Mouse (Mus musculus) embryonic facial prominence, embryonic 15.5 days (tissue): ENCODE measurements at regions not wholly inside any gene's neighbourhood (a gene's known extent, or its start where the extent isn't known, plus 50 kb on each side); places are given as distances from the start of the nearest gene placed in this dataset.

Source experiments
- ATAC-seq: fragments of 200-750 bp; cut with Nextera tagmentation; 2 replicates; pipeline ENCODE4 v1.8.0; 2017; ENCODE audit warnings: low read depth, moderate TSS enrichment; ENCODE audit not compliant: insufficient number of reproducible peaks, low FRiP score, low TSS enrichment
- H3K27ac ChIP-seq: fragments of 300-500 bp; sonication (generic); replicated peaks from 2 replicates; pipeline ENCODE4 v1.5.1; 2015; ENCODE audit warnings: mild to moderate bottlenecking, inconsistent platforms
- H3K27me3 ChIP-seq: fragments of 300-500 bp; sonication (generic); 2 replicates; pipeline ENCODE4 v1.6.1; 2015; ENCODE audit warnings: inconsistent platforms
- H3K36me3 ChIP-seq: fragments of 300-500 bp; sonication (generic); 2 replicates; pipeline ENCODE4 v1.6.1; 2015; ENCODE audit warnings: mild to moderate bottlenecking, inconsistent platforms
- H3K4me1 ChIP-seq: fragments of 300-500 bp; sonication (generic); 2 replicates; pipeline ENCODE4 v1.6.1; 2015; ENCODE audit warnings: inconsistent platforms
- H3K4me2 ChIP-seq: fragments of 300-500 bp; sonication (generic); replicated peaks from 2 replicates; pipeline ENCODE4 v1.6.1; 2015; ENCODE audit warnings: mild to moderate bottlenecking, inconsistent platforms
- H3K4me3 ChIP-seq: fragments of 300-500 bp; sonication (generic); replicated peaks from 2 replicates; pipeline ENCODE4 v1.5.1; 2015; ENCODE audit warnings: mild to moderate bottlenecking, inconsistent platforms
- H3K9ac ChIP-seq: fragments of 300-500 bp; sonication (generic); 2 replicates; pipeline ENCODE4 v1.6.1; 2015; ENCODE audit warnings: inconsistent platforms
- H3K9me3 ChIP-seq: fragments of 300-500 bp; sonication (generic); replicated peaks from 2 replicates; pipeline ENCODE4 v1.6.1; 2016; ENCODE audit warnings: inconsistent platforms
- WGBS: fragments of 180-500 bp; shearing (Covaris S2); methylation state at CpG from one replicate; pipeline ENCODE4 v1.1.7; 2015; 5-methylcytosine and 5-hydroxymethylcytosine counted together

DNA sequence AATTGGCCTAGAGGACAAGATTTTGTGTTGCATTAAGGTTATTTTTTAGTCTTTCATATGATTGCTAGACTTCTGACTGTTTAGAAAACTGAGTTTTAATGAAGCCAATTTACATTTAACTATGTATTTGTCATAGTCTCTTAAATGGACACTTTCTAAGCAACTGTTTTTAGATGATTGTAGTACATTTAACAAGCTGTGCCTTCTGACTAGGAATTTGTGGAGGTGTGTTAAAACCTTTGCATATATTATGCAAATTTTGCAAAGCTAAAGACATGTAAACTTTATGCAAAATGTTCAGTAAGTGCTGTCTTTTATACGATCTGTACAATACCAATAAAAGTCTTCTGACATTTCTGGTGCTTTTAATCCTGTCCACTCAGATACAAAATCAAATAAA is 171.9 kb downstream of the 4930544G11Rik start:
- WGBS, result 67% methylated on average over 1 of the region's 1 CpGs
- no peaks in the 10 kb centered on the region for H3K36me3 ChIP-seq
- H3K4me1 ChIP-seq, result no peaks in the 10 kb centered on the region
- H3K4me3 ChIP-seq, result no peak overlapping the region
- no peak overlapping the region for H3K4me2 ChIP-seq
- H3K9ac ChIP-seq, result no peak overlapping the region
- no peaks in the 10 kb centered on the region for H3K9me3 ChIP-seq
- ATAC-seq, result no peak
- no peaks in the 10 kb centered on the region for H3K27me3 ChIP-seq
- no peak overlapping the region for H3K27ac ChIP-seq

DNA sequence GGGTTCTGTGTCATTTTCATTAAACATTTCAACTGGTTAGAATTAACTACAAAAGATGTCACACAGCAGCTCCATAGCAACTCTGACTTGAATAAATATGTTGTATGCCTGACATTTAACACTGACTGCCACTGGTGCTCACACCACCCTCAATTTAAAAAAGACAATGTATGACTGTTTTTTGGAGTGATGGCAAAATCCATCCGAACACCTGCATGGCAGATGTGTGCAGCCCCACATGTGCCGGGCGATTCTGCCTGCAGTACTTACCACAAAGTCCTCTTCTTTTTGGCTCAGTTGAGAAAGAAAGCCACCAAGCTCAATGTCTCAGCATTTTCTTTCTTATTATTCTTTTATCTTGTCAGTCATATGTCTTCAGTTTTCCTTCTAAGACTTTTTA is 199.4 kb downstream of the 4930544G11Rik start:
- WGBS, result 44% methylated on average over 3 of the region's 3 CpGs
- Histone ChIP-seq H3K4me1 (no peaks in the 10 kb centered on the region), H3K27ac (no peak overlapping the region), H3K36me3 (no peaks in the 10 kb centered on the region), H3K4me2 (no peak overlapping the region), H3K9me3 (no peaks in the 10 kb centered on the region), H3K4me3 (no peak overlapping the region), H3K27me3 (no peaks in the 10 kb centered on the region), H3K9ac (no peak overlapping the region)
- ATAC-seq, result no peak

DNA sequence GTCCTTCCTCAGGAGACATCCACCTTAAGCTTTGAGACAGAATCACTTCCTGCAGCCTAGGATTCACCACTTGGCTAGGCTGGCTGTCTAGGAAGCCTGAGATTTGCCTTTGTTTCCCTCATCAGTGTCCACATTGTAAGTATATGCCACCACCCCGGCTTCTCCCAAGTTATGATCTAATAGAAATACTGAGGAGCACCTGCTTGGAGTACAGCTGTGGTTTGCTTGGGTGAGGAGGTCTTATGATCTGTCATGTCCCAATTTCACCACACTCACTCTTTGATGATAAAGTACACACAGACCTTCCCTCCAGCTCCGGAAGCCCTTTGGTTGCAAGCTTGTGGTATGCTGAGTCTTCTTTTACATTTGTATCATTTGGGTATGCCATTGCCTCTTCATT is 202.4 kb downstream of the 4930544G11Rik start:
- 77% methylated on average over 2 of the region's 2 CpGs for WGBS
- no peak overlapping the region for H3K4me2 ChIP-seq
- H3K36me3 ChIP-seq, result no peaks in the 10 kb centered on the region
- H3K4me3 ChIP-seq, result no peak overlapping the region
- H3K27ac ChIP-seq, result no peak overlapping the region
- H3K9me3 ChIP-seq, result no peaks in the 10 kb centered on the region
- no peak overlapping the region for H3K9ac ChIP-seq
- H3K4me1 ChIP-seq, result no peaks in the 10 kb centered on the region
- no peaks in the 10 kb centered on the region for H3K27me3 ChIP-seq
- ATAC-seq, result no peak

DNA sequence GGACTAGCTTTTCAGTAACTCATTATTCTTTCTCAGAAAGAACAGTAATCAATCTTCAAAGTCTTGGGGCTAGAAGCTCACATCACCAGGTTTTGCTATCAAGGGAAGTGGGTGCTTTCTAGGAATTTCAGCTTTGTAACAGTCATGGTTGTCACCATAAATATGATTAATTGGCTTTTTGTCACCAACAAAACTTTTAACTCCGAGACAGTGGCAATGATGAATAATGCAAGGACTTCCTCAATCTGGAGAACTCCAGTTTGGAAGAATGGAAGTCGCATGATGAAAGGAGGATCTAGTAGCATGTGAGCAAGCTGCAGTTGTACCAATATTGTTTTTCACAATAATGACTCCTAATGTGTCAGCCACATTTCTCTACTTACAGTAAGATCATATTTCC is 208.4 kb downstream of the 4930544G11Rik start:
- Histone ChIP-seq H3K36me3 (no peaks in the 10 kb centered on the region), H3K4me3 (no peak overlapping the region), H3K9me3 (no peaks in the 10 kb centered on the region), H3K4me1 (no peaks in the 10 kb centered on the region), H3K9ac (no peak overlapping the region), H3K4me2 (no peak overlapping the region), H3K27ac (no peak overlapping the region), H3K27me3 (no peaks in the 10 kb centered on the region)
- ATAC-seq, result no peak
- WGBS, result 61% methylated on average over 2 of the region's 2 CpGs

DNA sequence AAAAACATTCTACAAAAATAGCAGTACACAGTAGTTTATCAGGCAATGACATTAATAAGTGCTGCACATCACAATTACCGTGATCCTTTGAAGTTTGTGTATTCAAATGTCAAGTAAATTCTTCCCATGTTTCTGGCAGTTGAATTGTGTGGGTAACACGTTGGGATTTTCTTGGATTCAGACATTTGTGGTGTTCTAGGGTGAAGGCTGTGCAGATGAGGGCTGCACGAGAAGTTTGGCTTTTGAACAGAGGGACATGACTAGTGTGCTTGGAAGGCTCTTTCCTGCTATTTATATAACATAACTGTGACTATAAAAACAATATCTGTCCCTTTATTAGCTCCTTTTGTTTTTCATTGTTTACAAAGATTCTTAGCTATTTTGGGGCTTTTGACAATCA is 216.5 kb downstream of the 4930544G11Rik start:
- no peaks in the 10 kb centered on the region for H3K27me3 ChIP-seq
- no peak overlapping the region for H3K9ac ChIP-seq
- H3K27ac ChIP-seq, result no peak overlapping the region
- 58% methylated on average over 3 of the region's 3 CpGs for WGBS
- no peak overlapping the region for H3K4me3 ChIP-seq
- no peaks in the 10 kb centered on the region for H3K36me3 ChIP-seq
- no peaks in the 10 kb centered on the region for H3K4me1 ChIP-seq
- no peak overlapping the region for H3K4me2 ChIP-seq
- no peak for ATAC-seq
- H3K9me3 ChIP-seq, result no peaks in the 10 kb centered on the region

DNA sequence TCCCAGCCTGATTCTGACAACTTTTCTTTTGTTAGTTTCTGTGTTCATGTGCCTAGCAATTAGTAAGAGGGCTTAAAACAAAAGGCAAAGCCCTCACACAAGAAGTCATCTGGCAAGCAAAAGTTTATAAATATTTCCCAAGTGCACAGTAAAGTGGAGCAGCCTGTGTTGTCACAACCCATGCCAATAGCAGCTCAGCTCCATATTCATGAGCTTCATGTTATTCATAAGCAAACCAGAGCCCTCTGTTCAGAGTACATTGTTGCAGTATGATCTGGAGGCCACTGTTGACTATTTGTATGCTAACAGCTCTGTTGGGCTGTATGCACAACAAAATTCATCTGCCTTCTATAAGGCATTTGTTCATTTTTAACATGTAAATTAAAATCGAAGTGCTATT is 245.6 kb downstream of the 4930544G11Rik start:
- Histone ChIP-seq H3K9ac (no peak overlapping the region), H3K27ac (no peak overlapping the region), H3K4me1 (no peaks in the 10 kb centered on the region; the same call in 1 of the 2 replicates), H3K4me2 (no peak overlapping the region), H3K36me3 (no peaks in the 10 kb centered on the region), H3K9me3 (no peaks in the 10 kb centered on the region), H3K27me3 (no peaks in the 10 kb centered on the region), H3K4me3 (no peak overlapping the region)
- no peak; the same call in 1 of the 2 replicates for ATAC-seq
- WGBS, result 63% methylated on average over 1 of the region's 1 CpGs

DNA sequence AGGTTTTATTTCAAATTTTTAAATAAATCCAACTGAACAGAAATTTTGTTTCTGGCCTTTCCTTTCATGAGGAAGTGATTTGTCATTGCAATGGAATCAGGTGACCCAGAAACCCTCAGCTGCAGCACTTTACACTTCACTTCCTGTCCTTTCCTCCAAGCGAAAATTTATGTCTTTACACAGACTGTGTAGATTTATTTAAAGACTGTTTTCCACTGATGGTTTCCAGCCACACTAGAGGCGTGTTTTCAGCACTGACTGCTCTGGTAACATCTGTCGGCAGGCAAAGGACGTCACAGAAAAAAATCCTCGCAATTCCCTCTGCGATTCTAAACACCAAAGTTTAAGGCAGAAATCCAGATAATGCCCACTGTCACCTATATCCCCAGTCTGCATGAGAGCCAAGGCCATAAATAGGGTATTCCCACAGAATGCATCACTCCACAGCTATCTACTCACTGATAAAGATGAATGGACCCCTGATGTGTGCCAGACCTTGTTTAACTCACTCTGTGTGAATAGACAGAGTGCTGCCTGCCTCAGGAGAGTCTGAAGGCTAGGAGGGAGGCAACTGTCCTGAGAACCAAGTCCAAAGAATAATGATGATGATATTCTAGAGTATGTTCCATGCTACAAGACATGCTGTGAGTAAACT is 247.9 kb downstream of the 4930544G11Rik start:
- Histone ChIP-seq H3K9ac (no peak overlapping the region), H3K36me3 (no peaks in the 10 kb centered on the region), H3K27ac (no peak overlapping the region), H3K4me3 (no peak overlapping the region), H3K4me1 (no peaks in the 10 kb centered on the region; the same call in 1 of the 2 replicates), H3K27me3 (no peaks in the 10 kb centered on the region), H3K4me2 (no peak overlapping the region), H3K9me3 (no peaks in the 10 kb centered on the region)
- no peak for ATAC-seq
- WGBS, result 28% methylated on average over 6 of the region's 6 CpGs

DNA sequence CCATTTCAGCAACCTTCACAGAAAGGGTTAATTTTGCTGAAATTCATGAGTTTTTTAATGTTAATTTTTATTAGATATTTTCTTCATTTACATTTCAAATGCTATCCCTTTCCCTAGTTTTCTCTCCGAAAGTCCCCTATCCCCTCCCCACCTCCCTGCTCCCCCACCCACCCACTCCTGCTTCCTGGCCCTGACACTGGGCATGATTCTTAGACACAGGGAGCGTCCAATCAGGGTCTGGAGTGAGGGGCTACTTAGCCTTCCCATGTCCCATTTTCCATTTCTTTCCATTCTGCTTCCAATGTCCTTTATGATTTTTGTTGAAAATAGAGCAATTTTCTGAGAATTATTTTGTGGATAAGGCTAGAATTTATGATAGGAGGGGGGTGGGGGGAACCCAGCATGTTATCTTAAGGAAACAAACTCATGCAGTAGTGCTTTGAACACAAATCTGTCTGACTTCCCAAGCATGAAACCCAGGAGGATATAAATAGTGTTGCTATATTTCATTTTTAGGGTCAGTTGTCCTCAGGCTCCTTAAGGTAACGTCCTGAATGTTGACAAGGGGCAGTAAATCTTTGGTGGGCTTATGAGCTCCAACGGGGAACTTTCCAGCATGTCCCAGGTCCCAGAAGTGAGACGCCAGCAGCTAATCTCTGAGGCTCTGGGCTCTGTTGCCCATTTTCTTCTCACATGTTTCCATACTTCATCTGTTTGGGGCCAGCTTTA is 254.0 kb downstream of the 4930544G11Rik start:
- 78% methylated on average over 5 of the region's 5 CpGs for WGBS
- H3K27ac ChIP-seq, result no peak overlapping the region
- H3K36me3 ChIP-seq, result no peaks in the 10 kb centered on the region
- H3K9me3 ChIP-seq, result no peaks in the 10 kb centered on the region
- no peak overlapping the region for H3K4me2 ChIP-seq
- no peak for ATAC-seq
- H3K4me3 ChIP-seq, result no peak overlapping the region
- no peaks in the 10 kb centered on the region for H3K4me1 ChIP-seq
- H3K9ac ChIP-seq, result no peak overlapping the region
- H3K27me3 ChIP-seq, result no peaks in the 10 kb centered on the region

DNA sequence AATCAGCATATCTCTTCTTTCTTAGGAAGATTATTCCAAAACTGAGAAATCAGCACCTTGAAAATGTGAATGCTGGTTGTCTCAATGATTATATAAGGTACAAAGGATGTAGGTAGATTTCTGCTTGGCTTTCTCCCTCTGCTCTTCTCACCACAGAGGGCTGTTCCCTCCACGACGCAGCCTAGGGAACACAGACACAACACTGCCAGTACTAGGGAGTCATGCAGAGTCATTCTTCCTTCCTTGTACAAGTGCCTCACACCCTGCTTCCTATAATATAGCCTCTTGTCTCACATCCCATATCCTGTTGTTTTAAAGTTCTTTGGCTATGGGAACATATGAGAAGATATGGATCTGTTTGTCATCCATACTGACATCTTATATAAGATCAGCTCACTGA is 265.1 kb downstream of the 4930544G11Rik start:
- ATAC-seq, result no peak
- Histone ChIP-seq H3K4me3 (no peak overlapping the region), H3K4me2 (no peak overlapping the region), H3K36me3 (no peaks in the 10 kb centered on the region), H3K27ac (no peak overlapping the region), H3K4me1 (no peaks in the 10 kb centered on the region), H3K9me3 (no peaks in the 10 kb centered on the region), H3K27me3 (no peaks in the 10 kb centered on the region), H3K9ac (no peak overlapping the region)
- WGBS, result 64% methylated on average over 2 of the region's 2 CpGs

DNA sequence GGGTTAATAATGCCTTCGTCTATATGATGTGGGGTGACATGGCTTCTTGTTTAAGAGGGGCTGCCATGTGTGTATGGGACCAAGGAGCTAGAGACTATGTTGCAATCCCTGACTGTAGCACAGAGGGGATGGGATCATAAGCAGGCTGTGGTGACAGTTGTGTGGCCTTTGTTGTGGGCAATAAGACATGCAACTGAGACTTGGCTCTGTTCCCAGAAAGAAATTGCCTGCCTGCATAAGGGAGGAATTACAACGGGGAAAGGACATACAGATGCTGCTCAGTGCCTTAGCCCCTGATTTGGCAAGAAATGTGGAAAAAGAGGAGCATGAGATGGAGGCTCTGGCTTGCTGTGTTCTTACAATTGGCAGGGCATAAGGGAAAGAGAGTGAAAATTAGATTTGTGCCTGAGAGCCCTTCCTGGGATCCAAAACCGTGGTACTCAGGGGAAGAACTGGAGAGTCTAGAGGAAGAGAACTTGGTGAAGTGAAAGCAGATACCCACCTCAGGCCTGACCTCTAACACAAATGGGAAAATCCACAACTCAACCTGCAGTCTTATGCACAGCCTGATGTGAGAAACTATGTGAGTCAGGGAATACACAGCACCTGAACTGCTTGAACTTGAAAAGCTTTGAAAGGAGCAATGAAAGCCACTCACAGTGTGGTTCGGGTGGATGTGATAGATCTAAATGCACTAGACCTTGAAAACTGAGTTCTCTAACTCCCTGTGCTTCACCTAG is 271.9 kb downstream of the 4930544G11Rik start:
- Histone ChIP-seq H3K27me3 (no peaks in the 10 kb centered on the region), H3K27ac (peak overlapping the region; percentile 71), H3K9me3 (no peaks in the 10 kb centered on the region), H3K9ac (no peak overlapping the region), H3K4me1 (peaks cover 10% of the 10 kb centered on the region), H3K4me3 (no peak overlapping the region), H3K36me3 (no peaks in the 10 kb centered on the region), H3K4me2 (no peak overlapping the region)
- peak; percentile 90 for ATAC-seq
- 24% methylated on average over 4 of the region's 4 CpGs for WGBS

DNA sequence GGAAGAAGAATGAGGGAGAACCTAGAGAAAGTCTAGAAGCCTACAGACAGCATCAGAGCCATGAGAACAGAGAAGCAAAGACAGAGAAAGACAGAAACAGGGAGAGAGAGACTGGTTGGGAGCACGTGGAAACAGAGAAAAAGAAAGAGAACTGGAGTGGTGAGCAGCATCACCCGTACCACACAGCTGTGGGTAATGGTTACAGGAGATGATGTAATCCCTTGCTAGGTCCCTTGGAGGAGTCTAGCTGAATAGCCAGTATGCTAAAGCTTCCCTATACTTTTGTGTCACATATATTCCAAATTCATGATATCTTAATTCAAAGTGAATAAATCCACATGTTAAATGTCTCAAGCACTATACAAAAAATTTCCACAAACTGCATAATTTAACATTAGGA is 284.0 kb downstream of the 4930544G11Rik start:
- H3K4me2 ChIP-seq, result no peak overlapping the region
- ATAC-seq, result no peak
- H3K27me3 ChIP-seq, result no peaks in the 10 kb centered on the region
- no peak overlapping the region for H3K9ac ChIP-seq
- WGBS, result 63% methylated on average over 2 of the region's 2 CpGs
- no peak overlapping the region for H3K4me3 ChIP-seq
- H3K27ac ChIP-seq, result no peak overlapping the region
- no peaks in the 10 kb centered on the region for H3K36me3 ChIP-seq
- H3K4me1 ChIP-seq, result no peaks in the 10 kb centered on the region
- H3K9me3 ChIP-seq, result no peaks in the 10 kb centered on the region
